Mouse (Mus musculus): ENCODE results near the gene Tmem163. TPM values are rescaled to one million over a fixed set of nuclear protein-coding genes. Genes with fewer than 3 reads are reported as not detected.

Tmem163 gene
- 0.55 and 1.4 TPM in 2 replicates for polyA plus RNA-seq (2015; fragmentation: Nextera tagmentation; extraction: Ambion mirVana)

DNA sequence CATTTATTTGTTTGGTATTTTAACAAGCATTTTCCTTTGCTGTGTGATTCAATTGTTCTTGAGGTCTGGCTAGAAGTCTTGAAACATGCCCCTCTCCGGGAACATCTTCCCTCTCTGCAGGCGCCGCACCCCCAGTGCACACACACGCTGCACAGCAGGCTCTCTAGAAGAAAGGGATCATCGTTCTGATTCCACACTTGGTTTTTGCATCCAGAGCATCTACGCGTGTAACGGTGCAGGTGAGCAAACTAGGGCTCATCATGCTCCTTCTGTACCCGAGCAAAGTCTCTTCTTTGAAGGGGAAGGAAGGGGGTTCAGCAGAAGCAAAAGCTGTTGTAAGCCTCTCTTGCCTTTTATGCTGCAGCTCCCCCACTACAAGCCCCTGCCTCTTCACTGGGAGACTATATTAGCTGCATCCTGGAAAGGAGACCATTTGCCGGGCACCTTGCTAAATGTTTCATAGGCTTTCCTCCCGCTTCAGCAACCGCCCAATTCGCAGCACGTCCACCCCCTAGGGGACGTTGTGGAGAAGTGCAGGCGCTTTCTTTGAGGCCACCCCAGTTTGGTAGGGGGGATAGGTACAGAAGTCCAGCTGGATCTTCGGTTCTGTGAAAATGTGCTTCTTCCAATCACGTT, at the start of gene Tmem163:
Gene Tmem163, minus strand, starts transcription at position 51 of the 636 bp plus-strand sequence.
- H3K4me2 ChIP-seq = 0 out of 2 replicates have a peak within 1 kb of the TSS, but pooled peaks have one; percentile 97
- H3K9me3 ChIP-seq = no peaks in the 10 kb centered on the region
- H3K27ac ChIP-seq = no peak within 1 kb of the TSS
- peak within 1 kb of the TSS; percentile 47; the same call in 1 of the 2 replicates for H3K4me3 ChIP-seq
- H3K9ac ChIP-seq = no peak within 1 kb of the TSS
- no peak for ATAC-seq (ENCODE audit: insufficient number of reproducible peaks, low FRiP score, low TSS enrichment, low read depth)
- H3K36me3 ChIP-seq = no peaks in the 10 kb centered on the region
- peaks cover 55% of the 10 kb centered on the region for H3K27me3 ChIP-seq
- peaks cover 21% of the 10 kb centered on the region for H3K4me1 ChIP-seq
- WGBS = 19% methylated on average over 18 of the region's 18 CpGs

DNA sequence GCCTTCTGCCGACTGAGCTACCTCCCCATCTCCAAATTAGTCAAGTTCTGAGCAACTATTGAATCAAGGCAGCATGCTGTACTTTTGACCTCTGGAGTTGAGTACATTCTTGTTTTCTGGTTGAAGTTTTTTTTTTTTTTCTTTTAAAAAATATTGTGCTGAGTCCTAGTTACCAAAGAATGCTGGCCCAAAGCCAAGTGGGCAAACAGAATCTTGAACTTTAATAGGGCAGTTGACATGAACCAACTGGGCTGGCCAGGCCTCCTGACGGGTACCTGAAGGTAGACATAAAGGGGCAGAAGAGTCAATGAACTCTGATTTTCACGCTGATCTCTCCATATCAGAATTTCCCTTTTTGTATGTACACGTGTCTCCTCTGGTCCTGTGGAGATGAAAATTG, 49.7 kb upstream of the Tmem163 start, which contains the start of gene Acmsd:
Gene Acmsd, plus strand, starts transcription at position 318 of the 400 bp plus-strand sequence.
- H3K4me3 ChIP-seq = no peak within 1 kb of the TSS
- WGBS = 89% methylated on average over 4 of the region's 4 CpGs
- H3K4me1 ChIP-seq = no peaks in the 10 kb centered on the region
- H3K27ac ChIP-seq = no peak within 1 kb of the TSS
- no peaks in the 10 kb centered on the region for H3K27me3 ChIP-seq
- no peaks in the 10 kb centered on the region for H3K36me3 ChIP-seq
- no peaks in the 10 kb centered on the region for H3K9me3 ChIP-seq
- no peak within 1 kb of the TSS for H3K9ac ChIP-seq
- no peak for ATAC-seq (ENCODE audit: insufficient number of reproducible peaks, low FRiP score, low TSS enrichment, low read depth)
- H3K4me2 ChIP-seq = no peak within 1 kb of the TSS

DNA sequence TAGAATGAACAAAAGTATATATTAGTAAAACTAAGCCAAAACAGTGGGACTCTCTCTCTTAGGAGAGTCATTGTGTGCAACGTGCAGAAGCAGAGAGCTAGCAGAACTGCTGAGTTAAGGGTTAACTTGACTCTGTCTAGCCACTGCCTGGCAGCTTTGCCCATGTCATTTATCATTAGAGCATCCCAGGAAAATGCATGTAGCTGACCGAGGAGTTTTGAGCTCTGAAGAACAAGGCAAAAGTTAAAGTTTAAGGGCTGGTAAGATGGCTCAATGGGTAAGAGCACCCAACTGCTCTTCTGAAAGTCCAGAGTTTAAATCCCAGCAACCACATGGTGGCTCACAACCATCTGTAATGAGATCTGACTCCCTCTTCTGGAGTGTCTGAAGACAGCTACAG, 44.2 kb upstream of the Tmem163 start:
- no peaks in the 10 kb centered on the region for H3K27me3 ChIP-seq
- no peaks in the 10 kb centered on the region for H3K4me1 ChIP-seq
- H3K9me3 ChIP-seq = no peaks in the 10 kb centered on the region
- no peak overlapping the region for H3K4me2 ChIP-seq
- ATAC-seq (ENCODE audit: insufficient number of reproducible peaks, low FRiP score, low TSS enrichment, low read depth) = no peak
- H3K9ac ChIP-seq = no peak overlapping the region
- 45% methylated on average over 2 of the region's 2 CpGs for WGBS
- H3K4me3 ChIP-seq = no peak overlapping the region
- no peak overlapping the region for H3K27ac ChIP-seq
- no peaks in the 10 kb centered on the region for H3K36me3 ChIP-seq

DNA sequence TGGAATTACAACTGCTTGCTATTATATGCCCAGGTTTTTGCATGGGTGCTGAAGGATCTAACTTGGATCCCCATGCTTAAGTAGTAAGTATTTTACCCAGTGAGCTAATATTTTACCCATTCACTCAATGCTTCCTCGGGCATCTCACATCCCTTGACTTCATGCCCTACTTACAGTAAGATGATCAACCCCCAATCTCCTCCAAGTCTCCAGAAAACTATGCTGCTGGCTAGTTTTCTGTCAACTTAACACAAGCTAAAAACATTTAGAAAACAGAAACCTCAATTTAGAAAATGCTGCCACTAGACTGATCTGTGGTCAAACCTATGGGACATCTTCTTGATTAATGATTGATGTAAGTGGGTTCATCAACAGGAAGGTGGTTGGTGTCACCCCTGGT, 38.9 kb upstream of the Tmem163 start:
- Histone ChIP-seq H3K9ac (no peak overlapping the region), H3K27ac (no peak overlapping the region), H3K36me3 (no peaks in the 10 kb centered on the region), H3K27me3 (no peaks in the 10 kb centered on the region), H3K4me1 (no peaks in the 10 kb centered on the region), H3K4me2 (no peak overlapping the region), H3K9me3 (no peaks in the 10 kb centered on the region), H3K4me3 (no peak overlapping the region)
- 72% methylated on average over 1 of the region's 1 CpGs for WGBS
- ATAC-seq (ENCODE audit: insufficient number of reproducible peaks, low FRiP score, low TSS enrichment, low read depth) = no peak

DNA sequence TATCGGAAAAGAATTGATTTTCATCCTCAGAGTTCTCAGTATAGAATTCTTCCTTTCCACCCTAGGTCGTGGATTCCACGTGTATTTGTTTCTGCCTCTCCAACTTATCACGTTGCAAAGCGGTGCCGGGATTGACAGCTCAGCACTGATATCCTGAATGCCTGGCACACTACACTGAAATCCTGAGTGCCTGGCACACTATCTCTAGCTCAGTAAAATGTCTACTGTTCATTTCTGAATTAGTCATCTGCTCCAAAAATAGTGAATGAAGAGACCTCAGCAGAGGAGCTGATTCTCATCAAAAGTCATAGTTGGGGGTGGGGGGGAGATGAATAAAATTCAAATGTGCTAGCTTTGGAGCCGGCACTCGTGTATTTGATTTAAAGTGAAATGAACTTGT, 37.1 kb upstream of the Tmem163 start:
- no peaks in the 10 kb centered on the region for H3K4me1 ChIP-seq
- no peak for ATAC-seq (ENCODE audit: insufficient number of reproducible peaks, low FRiP score, low TSS enrichment, low read depth)
- 85% methylated on average over 8 of the region's 8 CpGs for WGBS
- no peak overlapping the region for H3K4me3 ChIP-seq
- no peak overlapping the region for H3K27ac ChIP-seq
- no peaks in the 10 kb centered on the region for H3K9me3 ChIP-seq
- no peak overlapping the region for H3K4me2 ChIP-seq
- H3K27me3 ChIP-seq = no peaks in the 10 kb centered on the region
- H3K9ac ChIP-seq = no peak overlapping the region
- no peaks in the 10 kb centered on the region for H3K36me3 ChIP-seq

DNA sequence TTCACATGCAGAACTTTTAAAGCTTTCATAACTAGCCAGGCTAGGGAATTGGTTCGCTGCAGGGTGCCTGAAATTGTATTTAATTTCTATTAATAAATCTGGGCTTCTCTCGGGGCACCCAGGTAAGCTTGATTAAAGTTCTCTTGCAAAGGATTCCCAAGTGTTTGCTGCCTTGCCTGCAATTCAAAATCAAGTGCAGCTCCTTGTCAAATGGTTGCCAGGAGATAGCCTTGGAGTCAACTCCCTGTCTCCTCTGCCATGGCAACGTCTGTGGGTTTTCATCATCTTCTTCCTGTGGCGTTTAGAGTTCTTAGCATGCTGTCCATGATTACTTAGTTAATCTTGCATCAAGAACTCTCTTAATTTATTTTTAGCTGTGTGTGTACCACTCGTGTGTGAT, 26.9 kb upstream of the Tmem163 start:
- 74% methylated on average over 5 of the region's 5 CpGs for WGBS
- H3K36me3 ChIP-seq = no peaks in the 10 kb centered on the region

DNA sequence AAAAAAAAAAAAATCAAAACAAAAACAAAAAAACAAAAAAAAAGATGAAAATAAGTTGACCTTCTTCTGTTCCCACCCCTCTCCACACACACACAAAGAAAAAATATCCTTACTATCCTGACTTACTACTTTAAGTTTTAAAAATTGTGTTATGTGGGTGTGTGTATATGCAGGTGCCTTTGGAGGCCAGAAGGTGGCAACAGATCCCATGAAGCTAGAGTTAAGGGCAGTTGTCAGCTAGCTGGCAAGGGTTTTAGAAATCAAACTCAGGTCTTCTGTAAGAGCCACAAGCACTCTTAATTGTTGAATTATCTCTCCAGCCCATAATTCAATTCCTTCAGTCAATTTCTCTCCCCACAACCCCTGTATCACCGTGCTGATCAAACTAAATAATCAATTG, 22.8 kb upstream of the Tmem163 start:
- ATAC-seq (ENCODE audit: insufficient number of reproducible peaks, low FRiP score, low TSS enrichment, low read depth) = no peak
- Histone ChIP-seq H3K36me3 (no peaks in the 10 kb centered on the region), H3K4me3 (no peak overlapping the region), H3K27ac (no peak overlapping the region), H3K4me2 (no peak overlapping the region), H3K9ac (no peak overlapping the region), H3K4me1 (no peaks in the 10 kb centered on the region), H3K27me3 (no peaks in the 10 kb centered on the region), H3K9me3 (no peaks in the 10 kb centered on the region)
- WGBS = 83% methylated on average over 1 of the region's 1 CpGs

More for the DNA sequence above, 26.9 kb upstream of the Tmem163 start:
- no peak for ATAC-seq (ENCODE audit: insufficient number of reproducible peaks, low FRiP score, low TSS enrichment, low read depth)
- H3K4me3 ChIP-seq = no peak overlapping the region
- no peak overlapping the region for H3K9ac ChIP-seq
- no peaks in the 10 kb centered on the region for H3K27me3 ChIP-seq
- H3K27ac ChIP-seq = no peak overlapping the region
- H3K9me3 ChIP-seq = no peaks in the 10 kb centered on the region
- no peaks in the 10 kb centered on the region for H3K4me1 ChIP-seq
- no peak overlapping the region for H3K4me2 ChIP-seq

DNA sequence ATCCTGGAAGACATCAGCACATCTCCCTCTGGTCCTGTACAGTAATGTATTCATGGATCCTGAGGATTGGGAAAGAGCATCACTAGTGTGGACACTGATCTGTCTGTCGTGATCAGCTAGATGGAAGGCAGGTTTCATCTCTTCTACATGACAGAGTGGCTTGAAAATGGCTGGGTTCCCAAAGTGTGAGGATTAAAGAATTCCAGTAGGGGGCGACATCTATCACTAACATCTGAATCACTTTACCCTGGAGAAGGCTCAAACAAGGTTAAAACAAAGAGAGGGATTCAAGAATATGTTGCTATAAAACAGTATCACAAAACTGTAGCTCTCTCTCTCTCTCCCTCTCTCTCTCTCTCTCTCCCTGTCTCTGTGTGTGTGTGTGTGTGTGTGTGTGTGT, 17.2 kb upstream of the Tmem163 start:
- Histone ChIP-seq H3K4me1 (no peaks in the 10 kb centered on the region), H3K4me3 (no peak overlapping the region), H3K4me2 (no peak overlapping the region), H3K27ac (no peak overlapping the region), H3K36me3 (no peaks in the 10 kb centered on the region), H3K9ac (no peak overlapping the region), H3K9me3 (no peaks in the 10 kb centered on the region), H3K27me3 (no peaks in the 10 kb centered on the region)
- WGBS = 27% methylated on average over 2 of the region's 2 CpGs
- ATAC-seq (ENCODE audit: insufficient number of reproducible peaks, low FRiP score, low TSS enrichment, low read depth) = no peak

DNA sequence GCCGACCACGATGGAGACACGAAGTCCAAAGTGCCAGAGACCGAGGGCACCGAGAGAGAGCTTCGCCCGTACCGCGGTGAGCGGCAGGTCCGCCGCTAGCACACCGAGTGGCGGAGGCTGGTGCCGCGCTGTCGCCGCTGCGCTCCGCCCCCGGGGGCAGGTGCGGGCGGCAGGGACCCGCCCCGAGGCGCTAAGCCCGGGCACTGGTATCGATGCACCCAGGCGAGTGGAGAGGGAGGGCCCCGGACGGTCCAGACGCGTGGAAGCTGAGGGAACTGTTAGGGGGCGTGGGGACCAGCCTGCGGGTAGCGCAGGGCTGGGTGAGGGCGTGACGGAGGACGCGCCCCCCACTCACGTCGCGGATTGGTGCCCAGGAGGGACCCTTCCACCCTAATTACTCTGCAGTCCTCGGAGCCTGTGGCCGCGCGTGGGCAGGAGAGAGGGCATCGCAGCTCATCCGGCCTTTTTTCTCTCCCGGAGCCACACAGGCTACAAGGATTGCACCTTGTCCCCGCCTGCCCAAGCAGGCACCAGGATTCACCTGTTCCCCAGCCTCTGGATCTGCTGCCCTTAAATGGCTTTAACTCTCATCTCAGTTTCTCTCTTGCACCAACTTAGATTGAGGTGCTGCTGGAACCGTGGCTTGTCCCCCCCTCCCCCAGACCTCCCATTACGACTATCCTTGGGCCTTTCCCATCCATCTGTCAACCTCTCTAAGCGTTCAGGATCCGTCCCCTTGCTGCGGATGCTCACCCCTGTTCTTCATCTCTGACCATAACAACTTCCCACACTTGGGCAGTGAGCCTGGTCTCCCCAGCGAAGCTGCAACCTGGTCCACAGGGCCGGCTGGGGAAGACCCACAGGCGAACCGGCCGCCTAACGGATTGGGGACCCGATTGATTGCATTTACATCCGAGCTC, 1.4 kb downstream of the Tmem163 start:
- H3K27ac ChIP-seq = no peak overlapping the region
- H3K9ac ChIP-seq = peak overlapping the region; percentile 0; the same call in 1 of the 2 replicates
- no peaks in the 10 kb centered on the region for H3K9me3 ChIP-seq
- peak overlapping the region; percentile 47 for H3K4me3 ChIP-seq
- no peaks in the 10 kb centered on the region for H3K36me3 ChIP-seq
- peaks cover 68% of the 10 kb centered on the region for H3K27me3 ChIP-seq
- peaks cover 21% of the 10 kb centered on the region for H3K4me1 ChIP-seq
- 3% methylated on average over 63 of the region's 64 CpGs for WGBS
- 0 out of 2 replicates have a peak, but pooled peaks have one; percentile 27 for ATAC-seq (ENCODE audit: insufficient number of reproducible peaks, low FRiP score, low TSS enrichment, low read depth)
- peak overlapping the region; percentile 97 for H3K4me2 ChIP-seq

DNA sequence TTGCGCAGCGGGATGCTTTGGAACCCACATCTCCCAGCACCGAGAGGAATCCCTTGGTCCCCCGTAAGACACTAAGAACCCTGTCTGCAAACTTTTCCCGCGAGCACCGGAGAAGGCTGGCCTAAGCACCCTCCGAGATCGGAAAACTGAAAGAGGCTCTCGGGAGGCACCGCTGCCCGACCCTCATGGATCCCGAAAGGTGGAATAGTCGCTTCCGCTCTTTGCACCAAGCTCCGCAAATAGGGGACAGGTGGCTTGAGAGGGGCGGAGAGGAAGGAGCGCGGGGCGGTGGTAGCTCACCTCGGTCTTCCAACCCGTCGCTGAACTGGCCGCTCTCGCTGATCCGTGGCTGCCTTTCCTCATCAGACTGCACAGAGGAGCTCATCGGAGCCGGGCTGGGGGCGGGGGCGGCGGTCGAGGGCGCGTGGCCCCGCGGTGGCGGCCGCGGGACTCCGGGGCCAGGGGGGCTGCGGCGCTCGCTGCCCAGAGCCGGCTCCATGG, 2.2 kb downstream of the Tmem163 start:
- peaks cover 21% of the 10 kb centered on the region for H3K4me1 ChIP-seq
- peak overlapping the region; percentile 97 for H3K4me2 ChIP-seq
- peaks cover 68% of the 10 kb centered on the region for H3K27me3 ChIP-seq
- H3K36me3 ChIP-seq = no peaks in the 10 kb centered on the region
- peak overlapping the region; percentile 47 for H3K4me3 ChIP-seq
- WGBS = under 1% methylated on average over 44 of the region's 44 CpGs
- ATAC-seq (ENCODE audit: insufficient number of reproducible peaks, low FRiP score, low TSS enrichment, low read depth) = no peak
- H3K9ac ChIP-seq = peak overlapping the region; percentile 0; the same call in 1 of the 2 replicates
- no peak overlapping the region for H3K27ac ChIP-seq
- H3K9me3 ChIP-seq = no peaks in the 10 kb centered on the region

DNA sequence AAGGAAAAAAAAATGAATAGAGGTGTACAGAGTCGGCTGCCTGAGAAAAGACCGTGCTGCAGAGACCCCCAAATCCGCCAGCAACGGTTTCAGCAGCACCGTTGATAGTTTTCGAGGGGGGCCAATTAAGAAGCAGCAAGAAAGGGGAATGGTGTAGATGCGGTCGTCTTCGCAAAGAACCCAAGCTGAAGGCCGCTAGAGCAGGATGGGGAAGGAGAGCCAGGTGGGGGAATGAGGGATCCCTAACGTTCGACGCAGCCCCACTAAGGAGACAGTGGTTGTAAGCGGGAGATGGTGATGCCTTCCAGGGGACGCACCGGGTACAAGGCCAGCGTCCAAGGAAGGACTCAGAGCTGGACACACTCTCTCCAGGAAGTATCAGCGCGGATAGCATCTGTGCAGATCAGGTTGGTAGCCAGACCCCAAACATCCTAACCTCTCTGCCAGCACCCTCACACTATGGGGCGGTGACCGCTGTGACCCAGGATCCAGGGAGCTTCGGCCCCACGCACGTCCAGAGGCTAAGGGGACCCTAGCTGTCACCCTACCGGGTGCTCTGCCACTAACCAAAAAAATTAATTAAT, 2.7 kb downstream of the Tmem163 start:
- no peaks in the 10 kb centered on the region for H3K9me3 ChIP-seq
- peak overlapping the region; percentile 97 for H3K4me2 ChIP-seq
- WGBS = 5% methylated on average over 25 of the region's 25 CpGs
- peak overlapping the region; percentile 47 for H3K4me3 ChIP-seq
- no peak overlapping the region for H3K9ac ChIP-seq
- no peak for ATAC-seq (ENCODE audit: insufficient number of reproducible peaks, low FRiP score, low TSS enrichment, low read depth)
- no peaks in the 10 kb centered on the region for H3K36me3 ChIP-seq
- H3K27me3 ChIP-seq = peaks cover 68% of the 10 kb centered on the region
- H3K4me1 ChIP-seq = peaks cover 21% of the 10 kb centered on the region
- no peak overlapping the region for H3K27ac ChIP-seq
